Mouse (Mus musculus): ENCODE results near the gene Efcab11. TPM values are rescaled to one million over a fixed set of nuclear protein-coding genes. Genes with fewer than 3 reads are reported as not detected.
A peak's percentile ranks its signal among the peaks of the same experiment; 100 is the strongest.

The Efcab11 gene
- total and polyA plus RNA-seq, 2 experiments from 2014 or later = 4.3 to 4.7 TPM

DNA sequence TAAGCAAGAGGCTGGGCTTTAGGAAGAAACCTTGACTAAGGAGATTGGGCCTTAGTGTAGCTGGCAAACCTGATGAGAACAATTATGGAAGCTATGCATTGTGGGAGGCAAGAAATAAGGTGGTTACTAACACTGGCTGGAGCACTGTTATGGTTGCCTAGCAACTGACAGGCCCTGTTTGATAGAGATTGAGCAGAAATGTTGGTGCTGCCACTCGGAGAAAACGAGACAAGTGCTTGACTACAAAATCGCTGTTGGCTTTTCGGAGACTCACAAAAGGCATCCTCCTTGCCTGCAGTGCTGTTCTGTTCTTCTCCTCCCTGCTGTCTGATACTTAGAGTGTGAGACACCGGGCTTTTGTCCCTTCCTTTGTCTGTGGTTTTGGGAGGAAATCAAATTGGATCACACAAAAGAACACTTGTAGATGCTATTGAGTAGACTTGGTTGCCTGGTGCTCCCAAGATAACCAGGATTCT is 38.9 kb upstream of the Efcab11 start:
- peaks cover 7% of the 10 kb centered on the region for H3K4me1 ChIP-seq (ENCODE audit: insufficient read depth, low read length)
- H3K9ac ChIP-seq (replicated peaks; ENCODE audit: low read length) = no peak overlapping the region
- 20% methylated on average over 5 of the region's 5 CpGs for WGBS
- no peak overlapping the region for H3K4me2 ChIP-seq (ENCODE audit: low read depth, low read length)
- H3K36me3 ChIP-seq (ENCODE audit: insufficient read depth, low read length) = peaks cover 3% of the 10 kb centered on the region; the same call in 1 of the 2 replicates
- H3K4me3 ChIP-seq (ENCODE audit: low read length) = no peak overlapping the region
- H3K27ac ChIP-seq = peak overlapping the region; percentile 62; the same call in 1 of the 2 replicates
- no peaks in the 10 kb centered on the region for H3K27me3 ChIP-seq (ENCODE audit: insufficient read depth, low read length)
- no peak for TF ChIP-seq CTCF (IDR thresholded peaks at IDR 0.05; ENCODE audit: low read depth)
- ATAC-seq (peak; percentile 80), DNase-seq (ENCODE audit: low spot score) (peak; percentile 76)
- H3K9me3 ChIP-seq (ENCODE audit: low read length) = no peaks in the 10 kb centered on the region

DNA sequence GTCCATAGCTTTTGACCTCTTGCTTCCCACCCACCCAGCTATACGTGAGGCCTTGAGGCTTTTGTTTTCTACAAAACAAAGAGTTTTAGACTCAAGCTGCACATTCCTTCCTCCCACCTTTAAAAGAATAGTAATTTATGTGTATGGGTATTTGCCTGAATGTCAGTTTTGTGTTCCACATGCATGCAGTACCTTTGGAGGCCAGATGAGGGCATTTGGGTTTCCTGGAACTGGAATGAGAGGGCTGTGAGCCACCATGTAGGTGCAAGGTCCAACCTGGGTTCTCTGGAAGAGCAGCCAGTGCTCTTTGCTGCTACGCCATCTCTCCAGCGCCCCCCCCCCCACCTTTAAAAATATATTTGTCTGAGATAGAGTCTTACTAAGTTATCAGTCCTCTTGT is 36.8 kb upstream of the Efcab11 start:
- peak; percentile 71 for TF ChIP-seq CTCF (IDR thresholded peaks at IDR 0.05; ENCODE audit: low read depth)
- no peak overlapping the region for H3K9ac ChIP-seq (replicated peaks; ENCODE audit: low read length)
- no peaks in the 10 kb centered on the region for H3K27me3 ChIP-seq (ENCODE audit: insufficient read depth, low read length)
- H3K4me2 ChIP-seq (ENCODE audit: low read depth, low read length) = no peak overlapping the region
- H3K27ac ChIP-seq = no peak overlapping the region
- WGBS = 85% methylated on average over 3 of the region's 3 CpGs
- ATAC-seq (no peak), DNase-seq (ENCODE audit: low spot score) (peak; percentile 36)
- no peaks in the 10 kb centered on the region for H3K9me3 ChIP-seq (ENCODE audit: low read length)
- H3K36me3 ChIP-seq (ENCODE audit: insufficient read depth, low read length) = peaks cover 3% of the 10 kb centered on the region; the same call in 1 of the 2 replicates
- no peak overlapping the region for H3K4me3 ChIP-seq (ENCODE audit: low read length)
- peaks cover 7% of the 10 kb centered on the region for H3K4me1 ChIP-seq (ENCODE audit: insufficient read depth, low read length)

DNA sequence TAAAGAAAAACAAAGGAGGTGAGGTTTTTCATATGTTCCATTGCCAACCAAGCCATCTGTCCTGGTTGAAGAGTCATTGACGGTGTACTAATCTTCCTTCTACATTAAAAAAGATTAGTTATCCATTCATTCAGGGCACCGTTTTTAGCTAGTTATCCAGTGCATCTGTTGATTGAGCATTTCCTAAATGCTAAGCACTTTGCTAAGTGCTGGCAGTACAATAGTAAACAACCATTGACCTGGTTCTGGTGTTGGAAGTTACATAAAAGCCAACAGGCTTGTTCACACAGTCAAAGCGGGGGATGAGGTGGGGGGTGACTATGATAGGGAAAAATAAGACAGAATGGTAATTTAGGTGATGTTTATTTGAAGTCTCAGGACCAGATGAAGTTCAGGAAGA is 35.4 kb upstream of the Efcab11 start:
- WGBS = 92% methylated on average over 3 of the region's 3 CpGs
- Histone ChIP-seq H3K9ac (replicated peaks; ENCODE audit: low read length) (no peak overlapping the region), H3K27ac (no peak overlapping the region), H3K36me3 (ENCODE audit: insufficient read depth, low read length) (peaks cover 3% of the 10 kb centered on the region; the same call in 1 of the 2 replicates), H3K4me1 (ENCODE audit: insufficient read depth, low read length) (peaks cover 7% of the 10 kb centered on the region), H3K27me3 (ENCODE audit: insufficient read depth, low read length) (no peaks in the 10 kb centered on the region), H3K9me3 (ENCODE audit: low read length) (no peaks in the 10 kb centered on the region), H3K4me2 (ENCODE audit: low read depth, low read length) (no peak overlapping the region), H3K4me3 (ENCODE audit: low read length) (no peak overlapping the region)
- TF ChIP-seq CTCF (IDR thresholded peaks at IDR 0.05; ENCODE audit: low read depth) = no peak
- ATAC-seq (no peak), DNase-seq (ENCODE audit: low spot score) (no peak)

DNA sequence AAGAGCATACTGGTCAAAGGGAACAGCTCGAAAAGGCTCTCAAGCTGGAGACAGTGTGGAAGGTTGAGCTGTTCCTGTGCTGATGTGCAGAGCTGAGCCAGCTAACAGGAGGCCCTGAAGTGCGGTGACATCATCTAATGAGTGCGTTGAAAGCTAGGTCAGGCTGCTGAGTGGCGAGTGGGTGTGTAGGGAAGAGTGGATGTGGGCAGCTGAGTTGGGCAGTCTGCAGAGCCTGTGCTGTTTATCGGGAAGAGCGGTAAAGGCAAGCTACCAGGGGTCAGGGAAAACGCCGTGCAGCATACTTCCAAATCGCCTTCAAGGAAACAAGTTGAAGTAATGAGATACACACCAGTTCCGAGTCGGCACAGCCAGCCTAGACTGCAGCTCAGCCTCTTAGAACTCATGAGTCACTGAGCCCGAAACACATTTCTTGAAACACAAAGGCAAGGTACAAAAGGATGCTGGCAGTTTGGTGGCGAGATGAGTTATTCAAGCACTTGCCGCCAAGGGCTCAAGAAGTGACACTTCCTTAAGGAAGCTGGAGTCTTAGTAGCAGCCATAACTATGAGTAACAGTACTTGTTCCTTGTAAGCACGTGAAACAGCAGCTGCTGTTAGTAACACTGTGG is 33.7 kb upstream of the Efcab11 start:
- H3K9me3 ChIP-seq (ENCODE audit: low read length) = no peaks in the 10 kb centered on the region
- DNase-seq (ENCODE audit: low spot score) = no peak
- H3K27ac ChIP-seq = no peak overlapping the region
- no peak for TF ChIP-seq CTCF (IDR thresholded peaks at IDR 0.05; ENCODE audit: low read depth)
- H3K9ac ChIP-seq (replicated peaks; ENCODE audit: low read length) = no peak overlapping the region
- ATAC-seq = no peak
- peaks cover 15% of the 10 kb centered on the region for H3K36me3 ChIP-seq (ENCODE audit: insufficient read depth, low read length)
- H3K4me2 ChIP-seq (ENCODE audit: low read depth, low read length) = no peak overlapping the region
- no peaks in the 10 kb centered on the region for H3K27me3 ChIP-seq (ENCODE audit: insufficient read depth, low read length)
- H3K4me1 ChIP-seq (ENCODE audit: insufficient read depth, low read length) = no peaks in the 10 kb centered on the region
- 91% methylated on average over 15 of the region's 15 CpGs for WGBS
- no peak overlapping the region for H3K4me3 ChIP-seq (ENCODE audit: low read length)

DNA sequence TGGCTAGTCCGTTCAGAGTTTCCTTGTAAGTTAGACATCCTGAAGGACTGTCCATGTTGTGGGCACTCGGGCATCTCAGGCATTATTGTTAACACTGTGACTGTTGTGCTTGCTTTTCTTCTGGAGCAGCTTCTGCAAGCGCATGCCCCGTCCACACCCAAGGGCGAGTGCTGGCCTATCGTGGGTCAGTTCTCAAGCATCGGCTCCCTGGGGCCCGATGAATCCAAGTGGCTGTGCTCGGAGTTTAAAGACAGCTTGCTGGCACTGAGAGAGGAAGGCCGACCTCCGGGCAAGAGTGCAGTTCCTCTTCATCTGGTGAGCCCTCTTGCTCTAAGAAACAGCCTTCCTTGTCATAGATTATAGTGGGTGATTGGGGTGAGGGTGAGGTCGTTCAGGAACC is 27.2 kb upstream of the Efcab11 start:
- Histone ChIP-seq H3K4me3 (ENCODE audit: low read length) (no peak overlapping the region), H3K4me2 (ENCODE audit: low read depth, low read length) (no peak overlapping the region), H3K9ac (replicated peaks; ENCODE audit: low read length) (no peak overlapping the region), H3K4me1 (ENCODE audit: insufficient read depth, low read length) (no peaks in the 10 kb centered on the region), H3K36me3 (ENCODE audit: insufficient read depth, low read length) (peaks cover 50% of the 10 kb centered on the region), H3K27me3 (ENCODE audit: insufficient read depth, low read length) (no peaks in the 10 kb centered on the region), H3K9me3 (ENCODE audit: low read length) (no peaks in the 10 kb centered on the region), H3K27ac (no peak overlapping the region)
- DNase-seq (ENCODE audit: low spot score) = no peak
- TF ChIP-seq CTCF (IDR thresholded peaks at IDR 0.05; ENCODE audit: low read depth) = no peak
- ATAC-seq = no peak
- WGBS = 88% methylated on average over 12 of the region's 12 CpGs

DNA sequence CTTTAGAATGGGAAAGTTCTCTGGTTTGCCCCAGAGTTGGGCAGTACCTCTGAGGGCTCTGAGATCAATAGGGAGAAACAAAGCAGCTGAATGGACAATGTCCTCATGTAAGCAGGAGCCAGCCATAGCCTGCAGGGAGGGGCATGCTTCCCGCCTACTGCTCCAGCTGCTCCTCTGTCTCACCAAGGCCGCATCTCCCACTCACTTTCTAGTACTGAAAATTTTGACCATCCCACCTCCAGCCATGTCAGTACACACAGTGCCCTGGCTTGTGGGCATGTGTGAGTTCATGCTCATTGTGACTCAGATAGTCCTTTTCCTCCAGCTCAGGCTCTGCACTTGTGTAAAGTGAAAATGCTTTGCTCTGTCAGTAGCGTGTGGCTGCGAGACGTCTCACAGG is 20.3 kb upstream of the Efcab11 start:
- H3K4me3 ChIP-seq (ENCODE audit: low read length) = no peak overlapping the region
- TF ChIP-seq CTCF (IDR thresholded peaks at IDR 0.05; ENCODE audit: low read depth) = no peak
- peaks cover 38% of the 10 kb centered on the region; the same call in 1 of the 2 replicates for H3K36me3 ChIP-seq (ENCODE audit: insufficient read depth, low read length)
- no peak for DNase-seq (ENCODE audit: low spot score)
- no peak overlapping the region for H3K4me2 ChIP-seq (ENCODE audit: low read depth, low read length)
- ATAC-seq = no peak
- no peak overlapping the region for H3K9ac ChIP-seq (replicated peaks; ENCODE audit: low read length)
- H3K27me3 ChIP-seq (ENCODE audit: insufficient read depth, low read length) = no peaks in the 10 kb centered on the region
- no peaks in the 10 kb centered on the region for H3K4me1 ChIP-seq (ENCODE audit: insufficient read depth, low read length)
- H3K9me3 ChIP-seq (ENCODE audit: low read length) = no peaks in the 10 kb centered on the region
- H3K27ac ChIP-seq = no peak overlapping the region
- WGBS = 82% methylated on average over 5 of the region's 5 CpGs

DNA sequence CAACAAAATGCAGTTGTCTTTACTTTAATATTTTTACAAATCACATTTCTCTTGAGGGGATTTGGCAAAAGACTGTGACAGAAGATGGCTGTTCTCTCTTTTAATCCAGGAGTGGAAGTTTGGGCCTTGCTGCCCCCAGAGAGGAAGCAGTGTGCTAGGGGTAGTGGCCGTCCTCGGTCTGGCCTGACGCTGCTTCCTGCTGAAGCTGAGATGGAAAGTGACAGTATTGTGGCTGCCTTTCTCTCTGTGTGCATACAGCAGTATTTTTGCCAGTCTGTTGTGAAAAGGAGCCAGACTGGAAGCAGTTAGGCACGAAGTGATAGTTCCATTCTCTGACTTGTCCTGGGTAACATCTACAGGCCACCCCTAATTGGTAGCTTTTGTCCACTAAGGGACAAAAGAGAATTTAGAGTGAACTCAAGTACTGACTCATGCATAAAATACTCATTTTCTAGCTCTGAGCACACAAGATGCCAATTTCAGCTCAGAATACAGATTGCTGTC is 18.7 kb upstream of the Efcab11 start:
- no peak overlapping the region for H3K4me2 ChIP-seq (ENCODE audit: low read depth, low read length)
- H3K36me3 ChIP-seq (ENCODE audit: insufficient read depth, low read length) = peaks cover 29% of the 10 kb centered on the region; the same call in 1 of the 2 replicates
- WGBS = 48% methylated on average over 4 of the region's 4 CpGs
- no peak for DNase-seq (ENCODE audit: low spot score)
- no peak for TF ChIP-seq CTCF (IDR thresholded peaks at IDR 0.05; ENCODE audit: low read depth)
- no peaks in the 10 kb centered on the region for H3K27me3 ChIP-seq (ENCODE audit: insufficient read depth, low read length)
- H3K9me3 ChIP-seq (ENCODE audit: low read length) = no peaks in the 10 kb centered on the region
- peak; percentile 33; the same call in 1 of the 2 replicates for ATAC-seq
- H3K4me1 ChIP-seq (ENCODE audit: insufficient read depth, low read length) = no peaks in the 10 kb centered on the region
- H3K4me3 ChIP-seq (ENCODE audit: low read length) = no peak overlapping the region
- no peak overlapping the region for H3K9ac ChIP-seq (replicated peaks; ENCODE audit: low read length)
- peak overlapping the region; percentile 15; the same call in 1 of the 2 replicates for H3K27ac ChIP-seq
